Mouse (Mus musculus): ENCODE data around the gene Cox19. TPM values are rescaled to one million over a fixed set of nuclear protein-coding genes. Genes with fewer than 3 reads are reported as not detected.
"Not testable (repeated sequence)": the region's sequence is repeated elsewhere in the genome, so short reads cannot be mapped to it uniquely, and the experiment has no call there.

The Cox19 gene
- polyA plus RNA-seq, 1 experiment = 46.7 TPM

- no peaks in the 10 kb centered on the region for H3K4me1 ChIP-seq (ENCODE audit: control insufficient read depth, insufficient read depth, low read length)
- no peak overlapping the region for H3K27ac ChIP-seq (ENCODE audit: insufficient read depth, low read length)
- no peak overlapping the region for H3K4me3 ChIP-seq (ENCODE audit: insufficient read depth, low read length)
- no peak for TF ChIP-seq POLR2A (IDR thresholded peaks at IDR 0.05; ENCODE audit: low read depth, low read length)
- no peak for TF ChIP-seq CTCF (IDR thresholded peaks at IDR 0.05; ENCODE audit: borderline replicate concordance, insufficient read depth, low read length)
Measured at GRCm38 (mm10) chr5:139391309-139391990, 40.2 kb upstream of the Cox19 start.

GRCm38 (mm10) chr5:139390324-139391119, 39.3 kb upstream of the Cox19 start:
- not testable (repeated sequence) for H3K4me1 ChIP-seq (ENCODE audit: control insufficient read depth, insufficient read depth, low read length); H3K27ac ChIP-seq (ENCODE audit: insufficient read depth, low read length); H3K4me3 ChIP-seq (ENCODE audit: insufficient read depth, low read length)

- Histone ChIP-seq H3K4me1 (ENCODE audit: control insufficient read depth, insufficient read depth, low read length) (no peaks in the 10 kb centered on the region), H3K4me3 (ENCODE audit: insufficient read depth, low read length) (no peak overlapping the region)
- TF ChIP-seq POLR2A (IDR thresholded peaks at IDR 0.05; ENCODE audit: low read depth, low read length) = no peak
- TF ChIP-seq CTCF (IDR thresholded peaks at IDR 0.05; ENCODE audit: borderline replicate concordance, insufficient read depth, low read length) = no peak
Measured at GRCm38 (mm10) chr5:139389676-139390061, 38.5 kb upstream of the Cox19 start.

GRCm38 (mm10) chr5:139388694-139389675, 37.8 kb upstream of the Cox19 start:
- no peak for TF ChIP-seq CTCF (IDR thresholded peaks at IDR 0.05; ENCODE audit: borderline replicate concordance, insufficient read depth, low read length)
- no peak for TF ChIP-seq POLR2A (IDR thresholded peaks at IDR 0.05; ENCODE audit: low read depth, low read length)
- Histone ChIP-seq H3K4me1 (ENCODE audit: control insufficient read depth, insufficient read depth, low read length) (no peaks in the 10 kb centered on the region), H3K4me3 (ENCODE audit: insufficient read depth, low read length) (no peak overlapping the region), H3K27ac (ENCODE audit: insufficient read depth, low read length) (no peak overlapping the region)

More at GRCm38 (mm10) chr5:139389676-139390061, 38.5 kb upstream of the Cox19 start:
- H3K27ac ChIP-seq (ENCODE audit: insufficient read depth, low read length) = no peak overlapping the region

GRCm38 (mm10) chr5:139388195-139388570, 37.0 kb upstream of the Cox19 start:
- Histone ChIP-seq H3K27ac (ENCODE audit: insufficient read depth, low read length) (no peak overlapping the region), H3K4me1 (ENCODE audit: control insufficient read depth, insufficient read depth, low read length) (no peaks in the 10 kb centered on the region), H3K4me3 (ENCODE audit: insufficient read depth, low read length) (no peak overlapping the region)
- TF ChIP-seq CTCF (IDR thresholded peaks at IDR 0.05; ENCODE audit: borderline replicate concordance, insufficient read depth, low read length) (no peak), POLR2A (IDR thresholded peaks at IDR 0.05; ENCODE audit: low read depth, low read length) (no peak)

GRCm38 (mm10) chr5:139387329-139388194, 36.3 kb upstream of the Cox19 start:
- H3K4me3 ChIP-seq (ENCODE audit: insufficient read depth, low read length) = no peak overlapping the region
- H3K27ac ChIP-seq (ENCODE audit: insufficient read depth, low read length) = no peak overlapping the region
- no peaks in the 10 kb centered on the region for H3K4me1 ChIP-seq (ENCODE audit: control insufficient read depth, insufficient read depth, low read length)
- TF ChIP-seq CTCF (IDR thresholded peaks at IDR 0.05; ENCODE audit: borderline replicate concordance, insufficient read depth, low read length) (no peak), POLR2A (IDR thresholded peaks at IDR 0.05; ENCODE audit: low read depth, low read length) (no peak)

GRCm38 (mm10) chr5:139386047-139386446, 34.8 kb upstream of the Cox19 start:
- Histone ChIP-seq H3K4me3 (ENCODE audit: insufficient read depth, low read length) (no peak overlapping the region), H3K4me1 (ENCODE audit: control insufficient read depth, insufficient read depth, low read length) (no peaks in the 10 kb centered on the region), H3K27ac (ENCODE audit: insufficient read depth, low read length) (no peak overlapping the region)
- TF ChIP-seq CTCF (IDR thresholded peaks at IDR 0.05; ENCODE audit: borderline replicate concordance, insufficient read depth, low read length) = no peak

- no peaks in the 10 kb centered on the region for H3K4me1 ChIP-seq (ENCODE audit: control insufficient read depth, insufficient read depth, low read length)
- TF ChIP-seq CTCF (IDR thresholded peaks at IDR 0.05; ENCODE audit: borderline replicate concordance, insufficient read depth, low read length) (no peak), POLR2A (IDR thresholded peaks at IDR 0.05; ENCODE audit: low read depth, low read length) (no peak)
- no peak overlapping the region for H3K27ac ChIP-seq (ENCODE audit: insufficient read depth, low read length)
- H3K4me3 ChIP-seq (ENCODE audit: insufficient read depth, low read length) = no peak overlapping the region
Measured at GRCm38 (mm10) chr5:139384531-139384930, 33.3 kb upstream of the Cox19 start.

GRCm38 (mm10) chr5:139383234-139383633, 32.0 kb upstream of the Cox19 start:
- no peak overlapping the region for H3K27ac ChIP-seq (ENCODE audit: insufficient read depth, low read length)
- no peak for TF ChIP-seq POLR2A (IDR thresholded peaks at IDR 0.05; ENCODE audit: low read depth, low read length)
- no peak for TF ChIP-seq CTCF (IDR thresholded peaks at IDR 0.05; ENCODE audit: borderline replicate concordance, insufficient read depth, low read length)
- peaks cover 7% of the 10 kb centered on the region; the same call in 1 of the 2 replicates for H3K4me1 ChIP-seq (ENCODE audit: control insufficient read depth, insufficient read depth, low read length)
- H3K4me3 ChIP-seq (ENCODE audit: insufficient read depth, low read length) = no peak overlapping the region
